Mouse (Mus musculus): Measurements from ENCODE around the gene Tex48.

The Tex48 gene

DNA sequence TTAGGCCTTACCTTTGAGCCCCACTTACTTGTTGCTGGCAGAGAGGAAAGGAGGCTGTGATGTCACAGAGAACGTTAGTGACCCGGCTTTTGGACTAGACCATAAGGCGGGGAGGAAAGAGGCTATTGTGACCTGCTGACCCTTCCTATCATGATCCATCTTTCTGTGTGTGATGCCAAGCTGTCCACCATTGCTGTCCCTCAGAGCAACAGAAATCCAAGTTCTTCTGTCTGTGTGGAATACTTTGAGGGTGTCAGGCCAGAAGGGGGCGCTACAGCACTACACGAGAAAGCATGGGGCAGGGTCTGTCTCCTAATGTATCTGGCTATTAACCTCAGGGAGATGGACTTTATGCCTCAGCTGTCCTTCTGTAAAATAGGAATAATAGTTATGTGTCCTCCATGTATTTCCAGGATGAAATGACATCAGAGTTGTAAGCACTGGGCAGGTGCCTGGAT lies at the start of gene Tex48:
TSS of gene Tex48 (minus strand) at position 51 of the 458 bp plus-strand sequence.
- peak; percentile 7 to 29 for DNase-seq

DNA sequence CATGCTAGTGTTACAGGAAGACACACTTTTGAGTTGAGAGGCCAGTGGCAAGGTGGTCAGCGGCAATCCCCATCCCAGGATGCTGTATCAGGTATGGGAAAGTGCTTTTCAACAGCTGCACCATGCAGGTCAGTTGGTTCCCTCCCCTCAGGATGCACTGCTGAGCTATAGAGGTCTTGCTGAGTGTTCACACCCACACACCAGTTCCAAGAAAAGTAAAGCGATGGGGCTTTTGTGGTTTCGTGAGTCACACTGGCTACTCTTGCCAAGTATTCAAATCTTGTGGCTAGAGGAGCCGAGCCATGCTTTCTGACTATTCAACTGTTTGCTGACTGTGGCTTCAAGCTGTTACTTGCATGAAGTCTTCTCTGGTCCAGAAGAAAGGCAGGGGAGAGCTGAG lies 46.0 kb upstream of the Tex48 start:
- DNase-seq, result no peak

DNA sequence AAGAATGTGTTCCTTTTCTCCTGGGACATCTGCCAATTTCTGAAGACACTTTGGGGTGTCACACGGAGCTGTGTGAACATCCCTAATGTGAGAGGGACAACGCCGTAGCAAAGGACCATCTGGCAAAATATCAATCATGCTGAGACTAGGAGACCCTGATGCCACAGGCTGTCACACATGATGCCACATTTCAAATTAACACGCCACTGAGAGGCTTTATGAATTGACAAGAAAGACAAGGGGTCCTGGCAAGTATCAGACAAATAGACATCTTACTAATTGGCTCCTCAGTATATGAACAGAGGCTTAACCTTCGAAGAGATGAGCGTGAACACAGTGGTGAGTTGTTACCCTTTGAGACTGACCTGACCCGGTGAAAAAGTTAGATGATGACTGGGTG lies 43.5 kb upstream of the Tex48 start:
- peak in 1 of 2 experiments; percentile 8 for DNase-seq

DNA sequence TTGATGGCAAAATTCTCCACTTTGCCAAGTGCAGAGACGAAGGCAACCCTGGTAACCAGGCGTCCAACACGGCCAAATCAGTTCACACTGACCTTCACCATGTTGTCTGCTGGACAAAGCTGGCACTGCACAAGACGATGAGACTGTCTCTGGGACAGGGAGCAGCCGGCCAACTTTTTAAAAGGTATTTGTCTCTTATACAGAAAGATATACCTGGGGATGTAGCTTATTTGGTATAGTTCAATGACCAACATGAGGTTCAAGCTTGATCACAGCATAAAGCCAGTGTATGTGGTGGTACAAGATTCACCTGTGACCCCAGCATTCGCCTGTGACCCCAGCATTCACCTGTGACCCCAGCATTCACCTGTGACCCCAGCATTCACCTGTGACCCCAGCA lies 41.1 kb upstream of the Tex48 start, which contains the start of gene Gm11214:
TSS of gene Gm11214 (minus strand) at position 101 of the 400 bp plus-strand sequence.
- DNase-seq, result no peak

DNA sequence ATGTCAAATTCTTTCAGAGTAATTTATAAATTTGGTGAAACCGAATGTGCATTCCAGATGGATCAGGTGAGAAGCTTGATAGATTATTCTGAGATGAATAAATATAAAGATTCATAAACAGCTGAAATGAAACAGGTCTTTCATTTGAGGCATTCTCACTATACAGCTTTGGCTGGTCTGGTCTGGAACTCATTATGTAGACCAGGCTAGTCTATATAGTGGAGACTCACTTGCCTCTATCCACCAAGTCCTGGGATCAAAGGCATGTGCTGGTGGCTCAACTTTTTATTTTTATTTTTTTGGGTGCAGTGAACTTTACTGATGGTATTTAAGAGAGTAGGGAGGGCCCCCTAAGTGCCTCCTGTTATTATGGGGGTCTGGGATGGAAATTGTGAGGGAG lies 39.6 kb upstream of the Tex48 start:
- no peak for DNase-seq

DNA sequence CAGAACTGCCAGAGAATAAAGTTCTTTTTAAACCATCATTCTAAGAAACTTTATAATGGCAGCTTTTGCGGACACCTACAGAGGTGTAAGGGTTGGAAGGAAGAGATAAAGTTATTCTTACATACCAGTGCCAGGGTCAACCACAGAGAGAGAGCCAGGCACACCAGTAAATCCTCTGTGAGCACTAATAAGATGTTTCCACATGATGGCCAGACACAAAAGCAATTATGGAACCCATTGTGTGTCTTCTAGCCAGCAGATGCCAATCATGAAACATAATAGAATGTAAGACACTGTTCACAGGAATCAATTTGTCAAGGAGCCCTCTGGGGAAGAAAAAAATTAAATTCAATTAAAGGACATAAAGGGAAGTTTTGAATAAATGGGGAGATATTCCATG lies 39.2 kb upstream of the Tex48 start:
- no peak for DNase-seq

DNA sequence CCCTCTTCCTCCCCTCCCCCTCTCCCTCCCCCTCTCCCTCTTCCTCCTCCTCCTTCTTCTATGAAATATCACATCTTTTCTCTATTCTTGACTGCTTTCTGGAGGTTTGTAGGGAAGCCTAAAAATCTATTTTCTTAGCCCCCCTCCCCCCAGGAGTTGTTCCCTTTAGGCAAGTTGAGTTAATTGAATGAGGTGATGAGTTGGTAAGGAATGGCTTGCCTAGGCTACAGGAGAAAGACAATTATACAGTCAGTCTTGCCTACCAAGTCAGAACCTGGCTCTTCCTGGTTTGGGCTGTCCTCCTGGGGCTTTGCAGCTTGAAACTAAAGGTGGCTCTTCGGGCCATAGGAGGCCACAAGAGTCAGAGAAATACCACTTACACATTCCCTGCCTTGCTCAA lies 37.5 kb upstream of the Tex48 start:
- DNase-seq, result no peak

DNA sequence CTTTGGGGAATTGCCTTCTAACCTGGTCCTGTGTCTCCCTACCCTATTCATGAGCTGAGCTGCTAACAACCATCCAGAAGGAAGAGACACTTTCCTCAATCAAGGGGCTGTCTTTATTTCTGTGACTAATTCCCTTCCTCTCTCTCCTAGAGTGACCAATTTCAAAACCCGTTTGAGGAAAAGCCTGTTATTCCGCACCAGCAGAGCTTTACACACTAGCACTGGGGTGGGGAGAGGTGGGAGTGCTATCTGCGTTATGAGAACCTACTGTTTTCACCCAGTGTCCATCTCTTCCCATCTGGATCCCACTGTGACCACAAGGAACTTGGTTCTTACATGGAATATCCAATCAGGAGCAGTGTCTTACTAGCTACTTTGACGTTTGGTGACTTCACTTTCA lies 36.9 kb upstream of the Tex48 start:
- no peak for DNase-seq

DNA sequence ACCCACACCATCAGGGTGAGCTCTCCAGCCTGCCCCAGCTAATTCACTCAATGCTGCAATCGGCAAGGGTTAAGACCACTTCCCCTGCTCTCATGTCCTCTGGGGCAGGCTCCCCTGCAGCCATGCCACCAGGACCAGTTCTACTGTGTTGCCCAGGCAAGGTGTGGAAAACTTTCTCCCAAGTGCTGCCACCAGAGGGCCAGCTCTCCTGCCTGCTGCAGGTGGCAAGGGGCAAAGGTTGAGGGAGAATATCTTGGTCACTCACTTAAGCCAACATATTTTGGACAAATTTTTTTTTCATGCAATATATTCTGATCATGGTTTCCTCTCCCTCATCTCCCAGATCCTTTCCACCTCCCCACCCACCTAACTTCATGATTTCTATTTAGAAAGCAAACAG lies 32.2 kb upstream of the Tex48 start:
- peak in 1 of 2 experiments; percentile 4 for DNase-seq

DNA sequence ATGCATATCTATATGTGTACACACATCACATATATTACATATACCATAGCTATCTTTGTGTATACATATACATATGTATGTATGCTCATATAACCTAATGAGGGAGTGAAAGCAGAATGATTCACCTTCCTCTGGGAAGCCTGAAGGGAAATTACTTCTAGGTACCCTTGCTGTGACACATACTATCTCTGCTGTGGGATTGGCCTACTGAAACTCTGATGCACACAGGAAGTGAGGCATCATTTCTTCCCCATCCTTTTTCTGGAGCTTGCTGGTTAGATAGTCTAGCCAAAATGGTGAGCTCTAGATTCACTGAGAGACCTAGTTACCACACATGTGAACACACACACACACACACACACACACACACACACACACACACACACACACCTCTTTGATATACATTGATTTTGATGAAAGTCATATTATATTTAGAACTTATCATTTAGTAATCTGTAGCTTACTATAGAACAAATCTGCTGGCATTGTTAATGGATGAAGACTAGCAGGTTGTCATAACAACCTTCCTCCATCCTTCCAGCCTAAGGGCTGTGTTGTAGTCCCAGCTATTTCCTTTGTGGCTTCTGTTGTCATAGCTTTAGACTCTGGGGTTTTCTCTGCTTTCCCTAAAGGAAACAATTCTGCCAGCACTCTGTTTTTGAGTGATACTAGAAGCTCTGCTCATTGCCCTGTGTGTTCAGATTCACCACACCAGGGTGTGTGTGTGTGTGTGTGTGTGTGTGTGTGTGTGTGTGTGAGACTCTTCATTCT lies 21.9 kb upstream of the Tex48 start:
- no peak for DNase-seq

DNA sequence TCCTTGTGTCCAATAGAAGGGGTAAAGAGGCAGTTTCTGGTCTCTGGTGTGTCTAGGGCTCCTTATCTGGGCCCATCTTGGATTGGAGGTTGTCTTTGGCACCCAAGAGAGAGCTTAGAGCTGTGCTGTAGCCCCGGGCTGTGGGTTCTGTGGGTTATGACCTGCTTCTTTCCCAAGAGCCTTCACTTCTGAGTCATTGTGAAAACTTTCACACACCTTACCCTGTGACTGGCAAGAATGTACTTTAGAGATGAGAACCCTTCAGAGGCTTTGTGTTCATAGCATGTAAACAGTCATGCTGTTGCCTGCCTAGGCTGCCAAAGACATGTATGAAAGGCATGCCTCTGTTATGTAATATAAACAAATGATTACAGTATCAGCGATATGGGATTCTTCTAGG lies 17.6 kb upstream of the Tex48 start:
- no peak for DNase-seq

DNA sequence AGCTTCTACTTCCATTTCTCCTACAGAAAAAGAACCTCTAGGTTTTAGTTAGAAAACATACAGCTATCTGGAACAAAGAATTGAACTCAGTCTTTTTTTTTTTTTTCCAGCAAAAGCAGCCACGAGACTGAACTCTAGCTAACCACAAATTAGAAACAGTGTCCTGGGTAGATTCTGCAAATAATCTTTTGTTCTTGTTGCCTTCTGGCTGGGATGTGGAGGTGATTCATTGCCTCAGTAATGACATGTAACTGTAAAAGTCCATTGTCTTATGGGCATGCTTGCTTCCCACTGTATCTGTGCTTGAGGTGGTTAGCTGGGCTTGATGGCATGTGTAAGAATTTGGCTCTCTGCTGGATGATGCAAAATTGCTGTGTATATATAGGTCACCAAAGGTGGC lies 16.4 kb upstream of the Tex48 start:
- DNase-seq, result no peak

DNA sequence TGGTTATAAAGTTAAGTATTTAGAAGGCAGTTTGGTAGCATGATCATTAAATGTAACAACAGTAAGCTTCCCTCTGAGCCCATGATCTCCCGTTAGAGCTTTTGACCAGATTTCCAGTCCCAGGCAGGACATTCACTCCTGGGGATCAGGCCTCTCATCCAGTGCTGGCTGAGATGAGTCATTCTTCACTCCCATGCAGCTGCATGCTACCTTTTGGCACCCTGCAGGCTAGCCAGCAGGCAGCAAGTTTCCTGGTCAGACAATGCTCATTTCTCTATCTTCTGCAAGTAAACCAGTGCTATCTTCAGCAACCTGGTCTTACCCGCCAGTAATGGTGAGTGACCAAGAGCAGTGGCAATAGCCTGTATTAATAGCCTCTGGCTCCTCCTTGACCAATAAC lies 11.0 kb upstream of the Tex48 start:
- no peak for DNase-seq

DNA sequence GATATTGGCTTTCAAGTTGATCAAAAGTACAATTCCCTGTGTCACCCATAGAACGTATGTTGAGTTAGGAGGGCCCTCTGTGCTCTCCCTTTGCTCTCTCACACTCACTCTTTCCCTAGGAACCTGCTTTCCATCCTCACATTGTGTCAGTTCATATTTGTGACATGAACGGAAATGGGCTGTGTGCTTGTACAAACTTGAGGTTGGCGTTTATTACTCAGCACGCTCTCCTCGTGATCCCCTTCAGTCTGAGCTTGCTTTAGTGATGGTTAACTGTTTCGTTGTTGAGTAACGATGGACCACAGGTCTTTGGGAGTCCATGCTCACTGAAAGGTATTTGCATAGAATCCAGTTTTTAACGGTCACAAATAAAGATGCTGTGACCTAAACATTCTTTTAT lies 4.9 kb upstream of the Tex48 start:
- no peak for DNase-seq

DNA sequence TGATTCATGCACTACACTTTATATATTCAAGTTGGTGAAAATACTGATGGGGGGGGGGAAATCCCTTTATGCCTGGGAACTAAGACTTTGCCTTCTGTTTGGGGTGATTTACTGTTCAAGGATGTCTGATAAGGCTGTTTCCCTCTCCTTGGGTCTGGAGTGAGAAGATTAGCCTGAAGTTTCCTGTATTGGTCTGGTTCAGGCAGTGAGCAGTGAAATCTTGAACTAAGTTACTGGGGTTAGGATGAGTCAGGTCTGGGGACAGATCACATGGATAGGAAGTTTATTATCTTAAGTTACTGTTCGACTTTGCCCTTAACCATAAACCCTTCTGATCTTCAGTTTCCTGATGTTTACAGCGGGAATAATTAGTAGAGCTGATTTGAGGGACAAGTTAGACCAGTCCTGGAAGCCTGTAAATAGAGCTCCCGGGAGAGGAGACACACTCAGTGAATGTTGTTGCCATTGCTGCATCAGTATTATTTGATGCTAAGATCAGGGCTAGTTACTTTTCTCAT lies 3.4 kb upstream of the Tex48 start:
- no peak for DNase-seq

DNA sequence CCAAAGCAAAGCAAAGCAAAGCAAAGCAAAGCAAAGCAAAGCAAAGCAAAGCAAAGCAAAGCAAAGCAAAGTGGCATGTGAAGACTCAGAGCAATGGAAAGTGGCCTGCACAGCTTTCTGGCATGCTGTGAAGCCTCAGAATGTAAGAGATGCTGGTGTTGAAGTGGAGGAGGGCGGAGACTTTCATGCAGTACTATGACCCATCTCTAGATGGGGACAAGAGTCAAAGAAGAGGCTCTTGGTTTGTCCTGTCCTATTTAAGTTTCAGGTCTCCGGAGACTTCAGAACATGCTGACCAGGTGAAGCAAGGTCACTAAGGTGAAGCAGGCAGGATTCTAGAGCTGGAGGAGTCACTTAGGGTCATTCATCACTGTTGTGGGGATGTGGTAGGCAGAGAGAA lies 367 bp downstream of the Tex48 start:
- no peak for DNase-seq

DNA sequence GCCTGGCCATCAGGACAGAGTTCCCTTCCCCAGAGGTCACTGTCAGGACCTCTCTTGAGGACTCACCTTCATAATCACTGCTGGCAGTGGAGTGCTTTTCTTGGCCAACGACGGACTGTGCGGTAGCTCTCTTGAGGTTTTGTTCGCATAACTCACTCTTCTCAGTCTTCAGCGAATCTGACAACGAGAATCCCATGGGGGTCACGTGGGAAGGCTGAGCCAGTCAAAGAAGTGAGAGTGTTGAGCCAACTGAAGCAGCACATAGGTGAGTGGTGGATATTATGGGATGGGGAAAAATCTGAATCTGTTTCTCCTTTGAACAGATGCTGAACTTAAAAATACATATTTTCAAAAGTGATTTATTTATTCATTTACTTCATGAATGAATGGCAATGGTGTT lies 13.8 kb downstream of the Tex48 start:
- no peak for DNase-seq

DNA sequence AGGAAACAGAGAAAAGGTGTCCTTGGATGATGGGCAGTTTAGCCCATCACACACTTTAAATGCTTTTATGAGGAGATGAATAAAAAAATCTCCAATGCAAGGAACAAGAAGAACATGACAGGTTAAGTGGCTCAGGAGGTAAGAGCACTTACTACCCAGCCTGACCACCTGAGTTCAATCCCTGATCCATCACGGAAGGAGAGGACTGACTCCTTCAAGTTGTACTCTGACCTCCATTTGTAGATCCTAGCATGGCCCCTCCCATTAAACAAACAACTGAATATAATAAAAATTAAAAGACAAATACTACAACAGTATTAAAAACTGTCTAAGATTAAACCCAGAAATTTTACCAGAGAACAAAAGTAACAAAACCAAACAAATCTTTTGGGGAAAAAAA lies 16.3 kb downstream of the Tex48 start:
- DNase-seq, result no peak

DNA sequence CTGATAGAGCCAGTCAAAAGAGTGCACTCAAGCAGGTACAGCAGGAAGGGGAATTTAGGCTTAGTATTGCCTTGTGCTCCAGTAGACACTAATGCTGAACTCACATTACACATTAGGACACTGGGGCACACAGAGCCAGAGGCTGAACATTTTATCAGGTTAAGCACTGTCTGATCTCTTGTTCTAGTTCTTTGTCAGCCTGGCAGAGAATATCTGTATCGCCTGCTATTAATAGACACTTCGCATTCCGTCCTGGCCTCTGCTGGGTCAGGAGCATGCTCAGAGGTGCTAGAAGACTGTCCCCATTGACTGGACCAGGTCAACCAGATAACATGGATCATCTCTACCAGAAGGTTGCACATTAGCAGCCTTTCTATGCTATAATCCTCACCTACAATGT lies 16.7 kb downstream of the Tex48 start:
- no peak for DNase-seq

DNA sequence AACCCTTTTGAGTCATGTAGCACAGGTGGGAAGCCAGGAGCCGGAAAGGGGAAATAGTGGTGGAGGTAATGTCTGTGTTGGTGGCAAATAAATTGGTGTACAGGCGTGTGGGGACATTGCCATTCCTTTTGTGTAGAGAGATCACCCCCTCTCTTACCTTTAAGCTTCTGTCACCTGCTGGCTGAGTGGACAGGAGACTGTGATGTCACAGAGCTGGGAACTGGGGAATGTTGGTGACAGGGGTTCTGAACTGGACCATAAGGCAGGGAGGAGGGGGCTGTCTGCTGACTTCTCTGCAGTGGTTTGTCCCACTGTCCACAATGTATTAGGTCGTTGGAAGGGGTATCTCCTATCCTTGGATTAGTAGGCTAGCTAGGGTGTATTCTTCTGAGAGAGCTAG lies 17.3 kb downstream of the Tex48 start, which contains the start of gene Gm11213:
TSS of gene Gm11213 (minus strand) at position 317 of the 400 bp plus-strand sequence.
- no peak for DNase-seq

DNA sequence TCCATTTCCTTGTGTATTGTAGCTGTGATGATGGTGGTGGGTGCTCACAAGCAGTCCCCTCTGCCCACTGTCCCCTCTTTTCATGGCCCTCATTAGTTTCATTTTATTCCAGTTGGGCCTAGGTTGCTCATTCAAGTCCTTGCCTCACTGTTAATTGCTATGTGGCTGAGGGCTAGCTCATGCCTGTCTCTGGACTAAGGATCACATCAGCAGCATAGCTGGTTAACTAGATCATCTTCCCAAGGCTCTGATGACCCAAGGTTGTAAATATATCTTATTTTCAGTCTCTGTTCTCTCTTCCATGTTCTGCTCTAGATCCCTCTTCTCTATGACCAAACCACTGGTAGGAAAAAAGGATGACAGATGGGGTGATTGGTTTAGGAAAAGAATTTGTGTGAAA lies 21.0 kb downstream of the Tex48 start:
- DNase-seq, result no peak

DNA sequence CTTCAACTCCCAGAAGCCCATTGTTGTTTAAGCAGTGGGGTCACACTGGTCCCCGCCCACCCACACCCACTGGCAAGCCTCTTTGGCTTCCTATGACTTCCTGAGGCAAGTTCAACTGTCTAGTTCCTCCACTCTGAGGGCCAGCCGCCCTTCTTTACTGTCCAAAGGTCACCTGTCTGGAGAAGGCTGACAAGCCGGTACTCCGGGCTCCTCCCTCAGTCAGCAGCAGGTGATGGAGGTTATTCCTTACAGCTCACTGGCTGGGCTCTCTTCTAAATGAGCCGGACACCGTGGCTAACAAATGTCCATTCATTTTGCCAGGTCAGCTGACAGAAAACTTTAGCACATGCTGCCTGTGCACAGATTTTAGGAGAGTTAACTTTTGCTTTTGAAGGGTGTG lies 21.4 kb downstream of the Tex48 start:
- no peak for DNase-seq

DNA sequence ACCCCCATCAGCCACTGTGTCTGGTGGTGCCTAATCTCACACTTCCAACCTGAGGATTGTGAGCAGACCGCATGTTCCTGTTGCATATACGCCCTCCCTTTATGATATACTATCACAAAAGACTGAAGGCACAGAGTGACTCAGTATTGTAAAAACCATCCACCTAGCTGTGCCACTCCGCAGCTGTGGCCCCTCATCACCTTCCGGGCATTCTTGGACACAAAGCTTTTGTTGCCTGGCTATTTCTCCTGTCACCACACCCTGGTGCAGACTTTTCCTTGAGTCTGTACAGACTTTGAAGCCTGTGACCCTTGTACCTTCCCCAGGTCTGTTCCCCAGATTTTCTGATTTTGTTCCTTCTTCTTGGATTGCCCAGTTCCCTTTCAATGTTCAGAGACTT lies 26.2 kb downstream of the Tex48 start:
- no peak for DNase-seq

DNA sequence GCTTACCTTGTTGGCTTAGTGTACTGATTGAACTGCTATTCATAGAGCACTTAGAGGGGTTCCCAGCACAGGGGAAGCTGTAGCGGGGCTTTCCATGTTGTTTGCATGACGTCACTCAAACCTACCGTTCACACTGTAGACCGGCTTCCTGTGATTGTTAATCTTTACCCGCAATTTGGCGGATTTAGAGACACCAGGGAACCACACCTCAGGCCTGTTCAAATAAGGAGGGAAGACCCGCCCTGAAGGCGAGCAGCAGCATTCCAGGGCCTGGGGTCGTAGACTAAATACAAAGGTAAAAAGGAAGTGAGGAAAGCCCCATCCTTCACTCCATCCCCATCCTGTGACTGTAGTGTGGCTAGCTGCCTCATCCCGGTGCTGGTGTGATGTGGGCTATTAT lies 27.0 kb downstream of the Tex48 start:
- no peak for DNase-seq
